Mouse (Mus musculus): ENCODE results near the gene Duox2. TPM values are rescaled to one million over a fixed set of nuclear protein-coding genes. Genes with fewer than 3 reads are reported as not detected.

Duox2 gene
- polyA plus RNA-seq, 1 experiment from 2014 or later = 0.03 TPM

DNA sequence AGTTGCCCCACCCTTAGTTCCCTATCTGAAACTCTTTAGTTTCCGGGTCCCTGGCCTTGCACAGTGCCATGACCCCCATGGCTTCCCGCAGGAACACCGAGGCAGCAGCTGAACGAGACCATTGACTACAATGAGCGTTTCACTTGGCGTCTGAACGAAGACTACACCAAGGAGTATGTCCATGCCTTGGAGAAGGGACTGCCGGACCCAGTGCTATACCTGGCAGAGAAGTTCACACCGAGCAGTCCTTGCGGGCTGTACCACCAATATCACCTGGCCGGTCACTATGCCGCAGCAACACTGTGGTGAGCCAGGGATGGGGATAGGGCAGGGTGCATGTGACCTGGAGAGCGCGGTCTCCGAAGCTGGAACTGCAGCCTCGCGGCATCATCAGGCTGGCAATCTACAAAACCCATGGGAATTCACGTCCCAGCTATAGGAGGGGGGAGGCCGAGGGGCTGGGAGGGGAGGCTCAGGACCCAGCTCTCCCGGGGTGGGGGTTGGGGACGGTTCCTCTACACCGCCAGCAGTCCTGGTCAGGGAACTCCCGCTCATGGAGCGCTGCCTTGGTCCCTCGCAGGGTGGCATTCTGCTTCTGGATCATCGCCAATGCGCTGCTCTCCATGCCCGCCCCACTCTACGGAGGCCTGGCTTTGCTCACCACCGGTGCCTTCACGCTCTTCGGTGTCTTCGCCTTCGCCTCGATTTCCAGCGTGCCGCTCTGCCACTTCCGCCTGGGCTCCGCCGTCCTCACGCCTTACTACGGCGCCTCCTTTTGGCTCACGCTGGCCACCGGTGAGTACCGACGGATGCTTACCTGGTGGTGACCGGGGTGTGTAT is 3.1 kb upstream of the Duox2 start:
- 1% methylated on average over 45 of the region's 48 CpGs for WGBS
- peak; percentile 52 for ATAC-seq (replicated peaks)
- H3K27me3 ChIP-seq = peaks cover 80% of the 10 kb centered on the region

GRCm38 (mm10) chr2:122300656-122301020 is 2.4 kb upstream of the Duox2 start:
- no peak for ATAC-seq (replicated peaks)
- H3K4me3 ChIP-seq = peak overlapping the region; percentile 50
- peak overlapping the region; percentile 93 for H3K4me2 ChIP-seq (replicated peaks)
- no peak overlapping the region for H3K27ac ChIP-seq (replicated peaks)
- no peaks in the 10 kb centered on the region for H3K36me3 ChIP-seq
- no peak overlapping the region for H3K9ac ChIP-seq (replicated peaks)
- H3K4me1 ChIP-seq = peaks cover 38% of the 10 kb centered on the region
- 4% methylated on average over 14 of the region's 14 CpGs for WGBS
- H3K27me3 ChIP-seq = peaks cover 83% of the 10 kb centered on the region
- H3K9me3 ChIP-seq = no peaks in the 10 kb centered on the region

More for the DNA sequence above, 3.1 kb upstream of the Duox2 start:
- no peaks in the 10 kb centered on the region for H3K36me3 ChIP-seq
- H3K9me3 ChIP-seq = no peaks in the 10 kb centered on the region
- peak overlapping the region; percentile 93 for H3K4me2 ChIP-seq (replicated peaks)
- H3K27ac ChIP-seq (replicated peaks) = no peak overlapping the region
- H3K4me1 ChIP-seq = peaks cover 38% of the 10 kb centered on the region
- H3K9ac ChIP-seq (replicated peaks) = peak overlapping the region; percentile 45
- peak overlapping the region; percentile 50 for H3K4me3 ChIP-seq

- WGBS = 13% methylated on average over 14 of the region's 14 CpGs
- Histone ChIP-seq H3K4me2 (replicated peaks) (no peak overlapping the region), H3K4me1 (peaks cover 38% of the 10 kb centered on the region), H3K36me3 (no peaks in the 10 kb centered on the region), H3K27ac (replicated peaks) (no peak overlapping the region), H3K4me3 (no peak overlapping the region), H3K9ac (replicated peaks) (no peak overlapping the region), H3K9me3 (no peaks in the 10 kb centered on the region), H3K27me3 (peaks cover 85% of the 10 kb centered on the region)
- no peak for ATAC-seq (replicated peaks)
These were observed 1.8 kb upstream of the Duox2 start for GRCm38 (mm10) chr2:122299911-122300655.

GRCm38 (mm10) chr2:122298596-122299490 is 594 bp upstream of the Duox2 start, which contains the start of gene Duoxa2:
Gene Duoxa2, plus strand, starts transcription at chr2:122298900.
- Histone ChIP-seq H3K27ac (replicated peaks) (no peak within 1 kb of the TSS), H3K27me3 (peaks cover 83% of the 10 kb centered on the region), H3K36me3 (no peaks in the 10 kb centered on the region), H3K4me1 (peaks cover 38% of the 10 kb centered on the region), H3K9ac (replicated peaks) (no peak within 1 kb of the TSS), H3K4me2 (replicated peaks) (peak within 1 kb of the TSS; percentile 35), H3K4me3 (peak within 1 kb of the TSS; percentile 21), H3K9me3 (no peaks in the 10 kb centered on the region)
- no peak for ATAC-seq (replicated peaks)
- 1% methylated on average over 43 of the region's 43 CpGs for WGBS

- peaks cover 38% of the 10 kb centered on the region for H3K4me1 ChIP-seq
- H3K36me3 ChIP-seq = no peaks in the 10 kb centered on the region
- H3K4me2 ChIP-seq (replicated peaks) = peak overlapping the region; percentile 24
- H3K9me3 ChIP-seq = no peaks in the 10 kb centered on the region
- WGBS = under 1% methylated on average over 35 of the region's 35 CpGs
- no peak overlapping the region for H3K9ac ChIP-seq (replicated peaks)
- peak overlapping the region; percentile 21 for H3K4me3 ChIP-seq
- no peak overlapping the region for H3K27ac ChIP-seq (replicated peaks)
- H3K27me3 ChIP-seq = peaks cover 71% of the 10 kb centered on the region
- ATAC-seq (replicated peaks) = no peak
These were observed 766 bp downstream of the Duox2 start for GRCm38 (mm10) chr2:122297271-122298095.

GRCm38 (mm10) chr2:122294916-122295315 is 3.3 kb downstream of the Duox2 start:
- Histone ChIP-seq H3K27me3 (peaks cover 53% of the 10 kb centered on the region), H3K27ac (replicated peaks) (no peak overlapping the region), H3K4me1 (peaks cover 22% of the 10 kb centered on the region), H3K4me2 (replicated peaks) (no peak overlapping the region), H3K36me3 (no peaks in the 10 kb centered on the region), H3K9me3 (no peaks in the 10 kb centered on the region), H3K4me3 (no peak overlapping the region), H3K9ac (replicated peaks) (no peak overlapping the region)
- no peak; the same call in 1 of the 2 replicates for ATAC-seq (replicated peaks)
- WGBS = 4% methylated on average over 7 of the region's 7 CpGs

- Histone ChIP-seq H3K9me3 (no peaks in the 10 kb centered on the region), H3K27ac (replicated peaks) (no peak overlapping the region), H3K4me3 (no peak overlapping the region), H3K36me3 (no peaks in the 10 kb centered on the region), H3K9ac (replicated peaks) (no peak overlapping the region), H3K4me1 (no peaks in the 10 kb centered on the region), H3K27me3 (no peaks in the 10 kb centered on the region), H3K4me2 (replicated peaks) (no peak overlapping the region)
- no peak for ATAC-seq (replicated peaks)
- 64% methylated on average over 7 of the region's 7 CpGs for WGBS
These were observed 12.1 kb downstream of the Duox2 start for GRCm38 (mm10) chr2:122286137-122286536.

- WGBS = 87% methylated on average over 9 of the region's 9 CpGs
- Histone ChIP-seq H3K9ac (replicated peaks) (no peak overlapping the region), H3K4me1 (no peaks in the 10 kb centered on the region), H3K27me3 (no peaks in the 10 kb centered on the region), H3K9me3 (no peaks in the 10 kb centered on the region), H3K4me3 (no peak overlapping the region), H3K4me2 (replicated peaks) (no peak overlapping the region), H3K36me3 (no peaks in the 10 kb centered on the region), H3K27ac (replicated peaks) (no peak overlapping the region)
- no peak for ATAC-seq (replicated peaks)
These were observed 14.2 kb downstream of the Duox2 start for GRCm38 (mm10) chr2:122284091-122284490.

GRCm38 (mm10) chr2:122278769-122279168 is 19.5 kb downstream of the Duox2 start:
- Histone ChIP-seq H3K27me3 (no peaks in the 10 kb centered on the region), H3K27ac (replicated peaks) (no peak overlapping the region), H3K4me3 (no peak overlapping the region), H3K9me3 (no peaks in the 10 kb centered on the region), H3K36me3 (no peaks in the 10 kb centered on the region), H3K9ac (replicated peaks) (no peak overlapping the region), H3K4me2 (replicated peaks) (no peak overlapping the region), H3K4me1 (no peaks in the 10 kb centered on the region)
- ATAC-seq (replicated peaks) = no peak
- 96% methylated on average over 3 of the region's 3 CpGs for WGBS

GRCm38 (mm10) chr2:122266407-122267193 is 31.6 kb downstream of the Duox2 start:
- ATAC-seq (replicated peaks) = no peak
- H3K4me3 ChIP-seq = no peak overlapping the region
- no peak overlapping the region for H3K27ac ChIP-seq (replicated peaks)
- no peak overlapping the region for H3K9ac ChIP-seq (replicated peaks)
- 93% methylated on average over 7 of the region's 7 CpGs for WGBS
- no peaks in the 10 kb centered on the region for H3K36me3 ChIP-seq
- no peak overlapping the region for H3K4me2 ChIP-seq (replicated peaks)
- 0 out of 2 replicates have a peak, but pooled peaks cover 3% of the 10 kb centered on the region for H3K4me1 ChIP-seq
- H3K27me3 ChIP-seq = no peaks in the 10 kb centered on the region
- H3K9me3 ChIP-seq = no peaks in the 10 kb centered on the region
